In the genomic region with DNA sequence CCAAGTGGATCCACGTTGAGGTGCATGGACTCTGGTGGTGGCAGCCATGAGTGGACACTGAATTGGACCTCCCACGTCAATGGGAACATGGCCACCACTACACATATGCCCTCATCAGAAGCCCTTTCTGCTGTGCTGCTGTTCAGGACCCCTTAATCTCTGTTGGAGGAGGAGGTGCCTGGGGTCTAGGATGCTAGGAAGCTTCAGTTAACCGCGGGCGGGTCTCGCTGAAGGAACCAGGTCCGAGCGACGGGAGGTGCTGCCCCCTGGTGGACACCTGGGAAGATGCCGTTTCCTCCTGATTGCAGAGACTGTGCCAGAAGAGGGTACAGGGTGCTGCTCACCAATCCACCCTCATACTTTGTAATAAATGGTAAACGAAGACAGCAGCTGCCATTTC, we compare ENCODE assay signal across 9 mouse cellular contexts. TPM values are rescaled to one million over a fixed set of nuclear protein-coding genes. Genes with fewer than 3 reads are reported as not detected.
DNase-seq lines count a peak whose midpoint lies in the region; ATAC-seq and TF ChIP-seq lines count a peak whose summit lies in the region.
"Had no signal": no experiment of that assay in that cellular context is flagged by ENCODE, and none has a peak within 500 bp of the region (broad histone marks: within the 10 kb centered on the region; RNA-seq: fewer than 3 reads in every experiment).

No protein-coding gene starts in this region.

- no peak overlapping the region for H3K4me3 ChIP-seq in kidney, postnatal 0 days (replicated peaks; ENCODE audit: low read depth, low read length)
- no peak overlapping the region for H3K4me3 ChIP-seq in lung, embryonic 14.5 days (ENCODE audit: low read depth, low read length)

- DNase-seq in 416B (ENCODE audit: low read depth): peak; percentile 69
- DNase-seq in Muller cell, postnatal 12 days (ENCODE audit: inconsistent ontology term): peak; percentile 58
- DNase-seq in cerebellum, postnatal 25 days: peak; percentile 87 to 89
- peak; percentile 70 for DNase-seq in gastrocnemius, postnatal 14 days
- DNase-seq in kidney, postnatal 0 days (ENCODE audit: low spot score): peak; percentile 74
- peak; percentile 78 for DNase-seq in lung, embryonic 14.5 days
- DNase-seq in thymus, postnatal 25 days: peak; percentile 88

- peak; percentile 92 for TF ChIP-seq CTCF in kidney, postnatal 0 days (IDR thresholded peaks at IDR 0.05; ENCODE audit: low read depth)
- TF ChIP-seq CTCF in lung, embryonic 14.5 days (IDR thresholded peaks at IDR 0.05; ENCODE audit: low read depth): peak; percentile 93

- intact Hi-C loops in gastrocnemius, postnatal 14 days (cut with DNase I; ENCODE audit: low total_unique reads): loop anchor here (2.0 kb wide), 1 partner anchor 20 kb away; no protein-coding TSS in a partner anchor

- H3K4me1 ChIP-seq in kidney, postnatal 0 days (replicated peaks; ENCODE audit: insufficient read depth, low read length): no peaks in the 10 kb centered on the region
- no peaks in the 10 kb centered on the region for H3K4me1 ChIP-seq in lung, embryonic 14.5 days (ENCODE audit: insufficient read depth)

- H3K9ac ChIP-seq in kidney, postnatal 0 days (ENCODE audit: low read depth, low read length): no peak overlapping the region
- no peak overlapping the region for H3K9ac ChIP-seq in lung, embryonic 14.5 days

- no peaks in the 10 kb centered on the region for H3K36me3 ChIP-seq in kidney, postnatal 0 days (ENCODE audit: insufficient read depth, low read length)
- no peaks in the 10 kb centered on the region for H3K36me3 ChIP-seq in lung, embryonic 14.5 days (ENCODE audit: insufficient read depth)

- no peak for ATAC-seq in kidney, postnatal 0 days (replicated peaks; ENCODE audit: low FRiP score, low read depth)
- peak; percentile 29; the same call in 1 of the 2 replicates for ATAC-seq in lung, embryonic 14.5 days (ENCODE audit: insufficient read depth)
- ATAC-seq in neutrophil, adult 5-6 weeks (ENCODE audit: extremely low read depth, insufficient number of reproducible peaks, low FRiP score, poor library complexity, severe bottlenecking): peak; percentile 65

- 7% methylated on average over 11 of the region's 11 CpGs for WGBS in kidney, postnatal 0 days
- 10% methylated on average over 11 of the region's 11 CpGs for WGBS in lung, embryonic 14.5 days

- no peaks in the 10 kb centered on the region for H3K27me3 ChIP-seq in kidney, postnatal 0 days (ENCODE audit: insufficient read depth, low read length)
- H3K27me3 ChIP-seq in lung, embryonic 14.5 days (ENCODE audit: insufficient read depth, low read length): no peaks in the 10 kb centered on the region

- H3K27ac ChIP-seq in kidney, postnatal 0 days: no peak overlapping the region
- H3K27ac ChIP-seq in lung, embryonic 14.5 days (ENCODE audit: low read depth): no peak overlapping the region

- H3K9me3 ChIP-seq in kidney, postnatal 0 days (replicated peaks; ENCODE audit: low read length): no peaks in the 10 kb centered on the region
- H3K9me3 ChIP-seq in lung, embryonic 14.5 days (ENCODE audit: low read depth, low read length): no peaks in the 10 kb centered on the region

- H3K4me2 ChIP-seq in kidney, postnatal 0 days (ENCODE audit: low read length): no peak overlapping the region
- no peak overlapping the region for H3K4me2 ChIP-seq in lung, embryonic 14.5 days

RNA-seq across cellular contexts. Expression of a gene that starts 14.6 kb away (rescaled TPM):
- total RNA-seq in gastrocnemius, postnatal 14 days (2021): 1 to 10 TPM; 9.2 to 9.5 TPM
- 20.6 and 20.8 TPM in 2 replicates for polyA plus RNA-seq in kidney, postnatal 0 days (2015; fragmentation: Nextera tagmentation; extraction: Ambion mirVana)
- 21.5 and 24.5 TPM in 2 replicates for polyA plus RNA-seq in lung, embryonic 14.5 days (2014; fragmentation: Nextera tagmentation; extraction: Ambion mirVana)
- total RNA-seq in neutrophil, adult 5-6 weeks (2017): 30.7 and 33.6 TPM in 2 replicates

RNA-seq across cellular contexts. Expression of a gene that starts 14.8 kb away (rescaled TPM):
- under 1 TPM; 0.29 to 0.33 TPM for total RNA-seq in gastrocnemius, postnatal 14 days (2021)
- 8.0 and 9.6 TPM in 2 replicates for polyA plus RNA-seq in kidney, postnatal 0 days (2015; fragmentation: Nextera tagmentation; extraction: Ambion mirVana)
- polyA plus RNA-seq in lung, embryonic 14.5 days (2014; fragmentation: Nextera tagmentation; extraction: Ambion mirVana): 1.6 and 1.7 TPM in 2 replicates
- total RNA-seq in neutrophil, adult 5-6 weeks (2017): 13.6 and 14.8 TPM in 2 replicates

RNA-seq across cellular contexts. Expression of a gene that starts 35.8 kb away (rescaled TPM):
- not detected for total RNA-seq in gastrocnemius, postnatal 14 days (2021)
- polyA plus RNA-seq in kidney, postnatal 0 days (2015; fragmentation: Nextera tagmentation; extraction: Ambion mirVana): not detected in 2 replicates
- not detected in 2 replicates for polyA plus RNA-seq in lung, embryonic 14.5 days (2014; fragmentation: Nextera tagmentation; extraction: Ambion mirVana)
- total RNA-seq in neutrophil, adult 5-6 weeks (2017): not detected in 2 replicates
- polyA plus RNA-seq: frontal cortex, adult 2 months had no signal

RNA-seq across cellular contexts. Expression of a gene that starts 51.1 kb away (rescaled TPM):
- total RNA-seq in gastrocnemius, postnatal 14 days (2021): not detected
- 0.27 and 0.45 TPM in 2 replicates for polyA plus RNA-seq in kidney, postnatal 0 days (2015; fragmentation: Nextera tagmentation; extraction: Ambion mirVana)
- not detected in 2 replicates for polyA plus RNA-seq in lung, embryonic 14.5 days (2014; fragmentation: Nextera tagmentation; extraction: Ambion mirVana)
- not detected in 2 replicates for total RNA-seq in neutrophil, adult 5-6 weeks (2017)
- polyA plus RNA-seq: frontal cortex, adult 2 months had no signal

Comparison
In these comparisons a context has a peak if more than half of its experiments do, and no peak if none do; other contexts are left out.
1. RNA of a gene that starts 14.8 kb away (total RNA-seq): 13.6 to 14.8 TPM in neutrophil, adult 5-6 weeks; 0.29 to 0.33 TPM in gastrocnemius, postnatal 14 days; every median in the first group is over 10 times any median in the second.
2. Peak in every context shown above with its lines, with median percentiles within 50 percentile points of each other: DNase-seq.